Mouse (Mus musculus) MEL (cell line): ENCODE results near the gene Myo9b.
"Not testable (repeated sequence)": the region's sequence is repeated elsewhere in the genome, so short reads cannot be mapped to it uniquely, and the experiment has no call there.

Experiments
- MAX ChIP-seq: IDR thresholded peaks from 2 replicates; pipeline ENCODE4 v1.6.1; 2011; ENCODE audit warnings: low read length, improper control_type of control experiment
- TBP ChIP-seq: IDR thresholded peaks from 2 replicates; pipeline ENCODE4 v1.8.0; 2011; ENCODE audit warnings: low read depth, low read length, improper control_type of control experiment

DNA sequence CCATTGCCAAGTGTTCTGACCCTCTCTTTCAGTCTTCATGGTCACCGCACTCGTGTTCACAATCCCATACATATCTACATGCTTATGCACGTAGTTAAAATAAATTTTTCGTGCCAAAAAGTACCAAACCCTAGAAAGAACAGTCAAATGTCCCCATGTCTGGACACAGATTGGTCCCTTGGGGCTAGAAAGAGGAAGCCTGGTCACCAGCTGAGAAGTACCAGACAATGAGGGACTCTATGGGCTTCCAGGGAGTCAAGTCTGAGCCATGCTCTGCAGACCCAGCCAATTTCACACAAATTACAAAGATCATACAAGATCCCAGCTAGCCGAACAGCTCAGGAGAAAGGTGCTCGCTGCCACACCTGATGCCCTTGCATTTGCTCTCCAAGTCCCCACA lies 65.3 kb downstream of the Myo9b start:
- not testable (repeated sequence) for TF ChIP-seq MAX, TBP
